Mouse (Mus musculus): ENCODE measurements at regions not wholly inside any gene's neighbourhood (a gene's known extent, or its start where the extent isn't known, plus 50 kb on each side); places are given as distances from the start of the nearest gene placed in this dataset.
A peak's percentile ranks its signal among the peaks of the same experiment; 100 is the strongest.
"Not testable (repeated sequence)": the region's sequence is repeated elsewhere in the genome, so short reads cannot be mapped to it uniquely, and the experiment has no call there.

GRCm38 (mm10) chr1:150160314-150160713 is 60.5 kb downstream of the Ptgs2 start:
- WGBS: 50% methylated on average over 2 of the region's 2 CpGs

GRCm38 (mm10) chr1:150164890-150165596 is 65.2 kb downstream of the Ptgs2 start:
- 53% methylated on average over 17 of the region's 17 CpGs for WGBS
- no peak for DNase-seq (ENCODE audit: low read depth, low spot score)

More at GRCm38 (mm10) chr1:150160314-150160713, 60.5 kb downstream of the Ptgs2 start:
- no peak for DNase-seq (ENCODE audit: low read depth, low spot score)

- WGBS: 74% methylated on average over 7 of the region's 7 CpGs
- no peak for DNase-seq (ENCODE audit: low read depth, low spot score)
These were observed 65.8 kb downstream of the Ptgs2 start for GRCm38 (mm10) chr1:150165597-150165973.

GRCm38 (mm10) chr1:150167172-150167571 is 67.3 kb downstream of the Ptgs2 start:
- DNase-seq (ENCODE audit: low read depth, low spot score): no peak

GRCm38 (mm10) chr1:150174204-150174603 is 74.4 kb downstream of the Ptgs2 start:
- 60% methylated on average over 3 of the region's 3 CpGs for WGBS
- no peak for DNase-seq (ENCODE audit: low read depth, low spot score)

- no peak for DNase-seq (ENCODE audit: low read depth, low spot score)
- 78% methylated on average over 1 of the region's 1 CpGs for WGBS
These were observed 77.4 kb downstream of the Ptgs2 start for GRCm38 (mm10) chr1:150177029-150177740.

- 71% methylated on average over 2 of the region's 2 CpGs for WGBS
- DNase-seq (ENCODE audit: low read depth, low spot score): no peak
These were observed 102.2 kb downstream of the Ptgs2 start for GRCm38 (mm10) chr1:150202022-150202421.

- no peak for DNase-seq (ENCODE audit: low read depth, low spot score)
These were observed 106.8 kb upstream of the Pdc start for GRCm38 (mm10) chr1:150212454-150212853.

GRCm38 (mm10) chr1:150216672-150217071 is 102.5 kb upstream of the Pdc start:
- WGBS: 65% methylated on average over 3 of the region's 3 CpGs
- DNase-seq (ENCODE audit: low read depth, low spot score): no peak

- 70% methylated on average over 2 of the region's 2 CpGs for WGBS
- no peak for DNase-seq (ENCODE audit: low read depth, low spot score)
These were observed 100.4 kb upstream of the Pdc start for GRCm38 (mm10) chr1:150218802-150219201.

GRCm38 (mm10) chr1:150225529-150225928 is 93.7 kb upstream of the Pdc start:
- 64% methylated on average over 6 of the region's 6 CpGs for WGBS

GRCm38 (mm10) chr1:150239504-150239903 is 79.7 kb upstream of the Pdc start:
- WGBS: 74% methylated on average over 1 of the region's 1 CpGs
- not testable (repeated sequence) for DNase-seq (ENCODE audit: low read depth, low spot score)

More at GRCm38 (mm10) chr1:150225529-150225928, 93.7 kb upstream of the Pdc start:
- DNase-seq (ENCODE audit: low read depth, low spot score): no peak

GRCm38 (mm10) chr1:150240110-150240509 is 79.1 kb upstream of the Pdc start:
- DNase-seq (ENCODE audit: low read depth, low spot score): no peak
- WGBS: 80% methylated on average over 3 of the region's 3 CpGs

- WGBS: 88% methylated on average over 4 of the region's 4 CpGs
- no peak for DNase-seq (ENCODE audit: low read depth, low spot score)
These were observed 78.1 kb upstream of the Pdc start for GRCm38 (mm10) chr1:150241153-150241552.

- no peak for DNase-seq (ENCODE audit: low read depth, low spot score)
These were observed 77.1 kb upstream of the Pdc start for GRCm38 (mm10) chr1:150242108-150242507.

GRCm38 (mm10) chr1:150244916-150245315 is 74.3 kb upstream of the Pdc start:
- DNase-seq (ENCODE audit: low read depth, low spot score): no peak
- 35% methylated on average over 3 of the region's 3 CpGs for WGBS

- DNase-seq (ENCODE audit: low read depth, low spot score): no peak
- 66% methylated on average over 1 of the region's 1 CpGs for WGBS
These were observed 67.8 kb upstream of the Pdc start for GRCm38 (mm10) chr1:150251422-150251821.

- 65% methylated on average over 3 of the region's 3 CpGs for WGBS
- DNase-seq (ENCODE audit: low read depth, low spot score): no peak
These were observed 67.3 kb upstream of the Pdc start for GRCm38 (mm10) chr1:150251876-150252275.

GRCm38 (mm10) chr1:150257596-150257995 is 61.6 kb upstream of the Pdc start:
- DNase-seq (ENCODE audit: low read depth, low spot score): no peak
- WGBS: 61% methylated on average over 4 of the region's 4 CpGs

GRCm38 (mm10) chr1:150260355-150260754 is 58.9 kb upstream of the Pdc start:
- 66% methylated on average over 1 of the region's 1 CpGs for WGBS

GRCm38 (mm10) chr1:150266502-150266901 is 52.7 kb upstream of the Pdc start:
- 39% methylated on average over 3 of the region's 3 CpGs for WGBS

More at GRCm38 (mm10) chr1:150260355-150260754, 58.9 kb upstream of the Pdc start:
- DNase-seq (ENCODE audit: low read depth, low spot score): no peak

More at GRCm38 (mm10) chr1:150266502-150266901, 52.7 kb upstream of the Pdc start:
- DNase-seq (ENCODE audit: low read depth, low spot score): peak; percentile 10

All from large intestine, adult 2 months (tissue).